Mouse (Mus musculus) myocyte (in vitro differentiated cells): ENCODE measurements around the gene Clasp1. TPM values are rescaled to one million over a fixed set of nuclear protein-coding genes. Genes with fewer than 3 reads are reported as not detected.

Source experiments
- H3K27me3 ChIP-seq: one replicate; pipeline ENCODE4 v1.6.1; 2011; ENCODE audit not compliant: control insufficient read depth, insufficient read depth, insufficient read length
- H3K36me3 ChIP-seq: one replicate; pipeline ENCODE4 v1.6.1; 2011; ENCODE audit not compliant: control insufficient read depth, insufficient read depth
- H3K4me2 ChIP-seq: one replicate; pipeline ENCODE4 v1.6.1; 2011; ENCODE audit warnings: low read depth, control low read depth
- H3K4me3 ChIP-seq: one replicate; pipeline ENCODE4 v1.5.1; 2011; ENCODE audit warnings: mild to moderate bottlenecking, control low read depth, moderate library complexity
- H3K79me2 ChIP-seq: one replicate; pipeline ENCODE4 v1.6.1; 2011; ENCODE audit not compliant: control insufficient read depth, insufficient read depth
- H3ac ChIP-seq: one replicate; pipeline ENCODE4 v1.6.1; 2011; ENCODE audit not compliant: control insufficient read depth, insufficient read length
- CEBPB ChIP-seq: IDR thresholded peaks from 2 replicates; pipeline ENCODE4 v1.6.1; 2011; ENCODE audit warnings: mild to moderate bottlenecking, moderate library complexity; ENCODE audit not compliant: poor library complexity, insufficient read depth, severe bottlenecking
- E2F4 ChIP-seq: IDR thresholded peaks from one replicate; pipeline ENCODE4 v1.6.1; 2011; ENCODE audit warnings: mild to moderate bottlenecking, control low read depth, moderate library complexity; ENCODE audit not compliant: insufficient read depth
- MAX ChIP-seq: IDR thresholded peaks from one replicate; pipeline ENCODE4 v1.6.1; 2011; ENCODE audit warnings: low read depth, mild to moderate bottlenecking, control low read depth
- MYOD1 ChIP-seq, 3 experiments: IDR thresholded peaks; one replicate each; pipeline ENCODE4 v1.6.1; 2011; ENCODE audit warnings: control low read depth in 2 of 3, low read depth in 2 of 3, mild to moderate bottlenecking in 2 of 3, moderate library complexity in 1 of 3; ENCODE audit not compliant: insufficient read length in 2 of 3, control insufficient read depth in 1 of 3
- MYOG ChIP-seq, 3 experiments: IDR thresholded peaks; one replicate each; pipeline ENCODE4 v1.6.1; 2011; ENCODE audit warnings: control low read depth in 2 of 3, low read depth in 2 of 3, mild to moderate bottlenecking in 2 of 3; ENCODE audit not compliant: insufficient read length in 2 of 3, control insufficient read depth in 1 of 3, insufficient read depth in 1 of 3
- POLR2A ChIP-seq: IDR thresholded peaks from one replicate; pipeline ENCODE4 v1.6.1; 2011; ENCODE audit warnings: low read depth, mild to moderate bottlenecking, control low read depth, moderate library complexity; ENCODE audit not compliant: insufficient read length
- POLR2AphosphoS2 ChIP-seq: IDR thresholded peaks from one replicate; pipeline ENCODE4 v1.6.1; 2011; ENCODE audit warnings: low read depth, control low read depth; ENCODE audit not compliant: insufficient read length
- REST ChIP-seq: IDR thresholded peaks from one replicate; pipeline ENCODE4 v1.6.1; 2011; ENCODE audit warnings: mild to moderate bottlenecking, control low read depth, moderate library complexity; ENCODE audit not compliant: insufficient read depth, insufficient read length
- SRF ChIP-seq: IDR thresholded peaks from one replicate; pipeline ENCODE4 v1.6.1; 2011; ENCODE audit warnings: low read depth; ENCODE audit not compliant: control insufficient read depth, insufficient read length
- TCF12 ChIP-seq: IDR thresholded peaks from one replicate; pipeline ENCODE4 v1.6.1; 2011; ENCODE audit warnings: mild to moderate bottlenecking, control low read depth; ENCODE audit not compliant: poor library complexity, insufficient read depth, severe bottlenecking
- TCF3 ChIP-seq: IDR thresholded peaks from one replicate; pipeline ENCODE4 v1.6.1; 2011; ENCODE audit warnings: low read depth, control low read depth; ENCODE audit not compliant: insufficient read length
- USF1 ChIP-seq: IDR thresholded peaks from one replicate; pipeline ENCODE4 v1.6.1; 2011; ENCODE audit warnings: low read depth, mild to moderate bottlenecking, control low read depth, moderate library complexity
- polyA plus RNA-seq: library from polyadenylated mRNA; unstranded; fragments of >200 nt; fragmentation: generic; extraction: Trizol; gene quantifications from one replicate; pipeline ENCODE4 v1.2.1, GENCODE M21; 2012; ENCODE audit warnings: missing spikeins

Clasp1 gene
- polyA plus RNA-seq, 1 experiment: 31.1 TPM

DNA sequence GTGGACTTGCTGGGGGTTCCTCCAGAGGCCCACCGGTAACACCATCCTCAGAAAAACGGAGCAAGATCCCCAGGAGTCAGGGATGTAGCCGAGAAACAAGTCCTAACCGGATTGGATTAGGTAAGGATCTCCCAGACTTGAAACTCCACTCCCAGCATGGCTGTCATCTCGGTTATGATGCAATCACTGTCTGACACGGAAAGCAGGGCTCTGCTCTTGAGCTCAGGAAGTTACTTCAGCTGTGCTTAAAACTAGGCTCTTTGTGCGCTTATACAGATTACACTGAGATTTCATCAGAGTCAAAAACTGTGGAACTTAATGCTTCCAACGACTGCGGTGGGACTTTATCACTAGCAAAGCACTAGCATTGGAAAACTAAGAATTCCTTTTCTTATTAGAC, 136.5 kb downstream of the Clasp1 start:
- Histone ChIP-seq H3K4me2 (no peak overlapping the region), H3K27me3 (no peaks in the 10 kb centered on the region), H3K36me3 (peaks cover 53% of the 10 kb centered on the region), H3K4me3 (no peak overlapping the region), H3ac (no peak overlapping the region), H3K79me2 (no peaks in the 10 kb centered on the region)
- no peak for TF ChIP-seq USF1
- TF ChIP-seq TCF3: no peak
- no peak for TF ChIP-seq POLR2A
- TF ChIP-seq MYOD1 (IDR thresholded peaks at IDR 0.05; ENCODE audit: control insufficient read depth in 1 of 3, insufficient read length in 2 of 3, low read depth in 2 of 3): no peak
- TF ChIP-seq E2F4: no peak
- no peak for TF ChIP-seq MYOG (IDR thresholded peaks at IDR 0.05; ENCODE audit: control insufficient read depth in 1 of 3, insufficient read depth in 1 of 3, insufficient read length in 2 of 3, low read depth in 2 of 3)
- peak; percentile 85; the same call in 1 of the 2 replicates for TF ChIP-seq CEBPB
- TF ChIP-seq SRF: no peak
- no peak for TF ChIP-seq POLR2AphosphoS2
- TF ChIP-seq MAX: peak; percentile 55

DNA sequence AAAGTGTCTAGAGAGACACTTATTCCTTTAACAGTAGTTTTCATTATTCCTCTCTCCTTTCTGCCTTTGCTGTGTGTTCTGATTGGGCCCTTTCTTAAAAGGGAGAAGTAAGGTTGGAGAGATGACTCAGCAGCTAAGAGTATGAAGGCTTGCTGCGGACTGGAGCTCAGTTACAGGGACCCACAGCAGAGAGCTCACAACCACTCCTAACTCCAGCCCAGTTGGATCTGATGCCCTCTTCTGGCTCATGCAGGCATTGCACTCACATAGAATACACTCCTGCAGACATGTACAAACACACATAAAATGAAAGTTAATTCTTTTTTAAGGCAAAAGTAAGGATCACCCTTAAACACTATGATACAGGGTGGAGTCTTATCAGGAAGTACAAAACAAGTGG, 140.4 kb downstream of the Clasp1 start:
- H3K36me3 ChIP-seq: peaks cover 72% of the 10 kb centered on the region
- no peak for TF ChIP-seq E2F4
- TF ChIP-seq USF1: no peak
- no peak for TF ChIP-seq TCF3
- TF ChIP-seq POLR2AphosphoS2: no peak
- TF ChIP-seq REST: no peak
- no peak for TF ChIP-seq TCF12
- no peak for TF ChIP-seq CEBPB
- no peak for TF ChIP-seq MAX
- no peak for TF ChIP-seq POLR2A
- no peak for TF ChIP-seq MYOD1 (IDR thresholded peaks at IDR 0.05; ENCODE audit: control insufficient read depth in 1 of 3, insufficient read length in 2 of 3, low read depth in 2 of 3)
- no peak for TF ChIP-seq MYOG (IDR thresholded peaks at IDR 0.05; ENCODE audit: control insufficient read depth in 1 of 3, insufficient read depth in 1 of 3, insufficient read length in 2 of 3, low read depth in 2 of 3)
- no peak for TF ChIP-seq SRF
- H3K27me3 ChIP-seq: no peaks in the 10 kb centered on the region
- H3ac ChIP-seq: no peak overlapping the region
- H3K4me3 ChIP-seq: no peak overlapping the region
- H3K79me2 ChIP-seq: no peaks in the 10 kb centered on the region
- H3K4me2 ChIP-seq: no peak overlapping the region

DNA sequence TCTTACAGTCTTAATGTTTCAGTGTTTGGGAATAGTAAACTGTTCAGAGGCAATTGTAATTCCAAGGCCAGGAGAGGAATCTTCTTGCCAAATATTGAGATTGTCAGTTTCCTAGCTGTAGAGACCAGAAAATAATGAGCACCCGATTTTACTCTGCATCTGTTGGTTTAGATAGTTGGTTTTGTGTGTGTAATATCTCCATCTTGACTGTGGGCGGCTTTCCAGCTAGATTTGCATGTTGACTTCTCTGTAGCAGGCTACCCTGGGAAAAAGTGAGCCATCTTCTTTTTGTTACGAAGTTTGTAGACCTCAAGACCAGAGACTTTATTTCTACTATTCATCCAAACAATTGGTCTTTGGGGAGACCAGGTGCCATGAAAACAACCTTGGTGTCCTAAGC, 142.4 kb downstream of the Clasp1 start:
- peaks cover 59% of the 10 kb centered on the region for H3K36me3 ChIP-seq
- no peak overlapping the region for H3ac ChIP-seq
- TF ChIP-seq CEBPB (no peak), POLR2A (no peak), MYOG (IDR thresholded peaks at IDR 0.05; ENCODE audit: control insufficient read depth in 1 of 3, insufficient read depth in 1 of 3, insufficient read length in 2 of 3, low read depth in 2 of 3) (no peak), POLR2AphosphoS2 (no peak), SRF (no peak), TCF3 (no peak), MYOD1 (IDR thresholded peaks at IDR 0.05; ENCODE audit: control insufficient read depth in 1 of 3, insufficient read length in 2 of 3, low read depth in 2 of 3) (no peak), E2F4 (no peak), USF1 (no peak), TCF12 (no peak), MAX (no peak), REST (no peak)
- no peak overlapping the region for H3K4me2 ChIP-seq
- no peaks in the 10 kb centered on the region for H3K27me3 ChIP-seq
- no peaks in the 10 kb centered on the region for H3K79me2 ChIP-seq
- H3K4me3 ChIP-seq: no peak overlapping the region

DNA sequence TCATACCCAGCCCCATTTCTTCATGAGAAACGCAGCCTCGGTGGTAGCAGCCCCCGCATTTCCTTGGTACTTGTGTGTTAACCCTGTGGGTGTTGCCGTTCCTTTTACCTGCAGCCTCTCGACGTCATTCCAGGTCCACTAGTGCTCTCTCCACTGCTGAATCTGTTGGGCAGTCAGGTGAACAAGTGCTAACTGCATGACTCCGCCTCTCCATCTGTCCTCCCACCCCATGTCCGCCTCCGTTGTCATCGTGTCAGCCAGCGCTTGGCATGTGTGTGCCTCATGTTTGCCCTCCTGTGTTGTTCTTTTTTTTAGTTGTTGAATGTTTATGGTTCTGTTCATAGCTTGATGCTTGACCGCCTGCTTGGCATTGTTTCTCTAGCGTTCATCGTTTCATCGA, 147.2 kb downstream of the Clasp1 start:
- TF ChIP-seq MYOG (IDR thresholded peaks at IDR 0.05; ENCODE audit: control insufficient read depth in 1 of 3, insufficient read depth in 1 of 3, insufficient read length in 2 of 3, low read depth in 2 of 3): no peak
- no peak for TF ChIP-seq POLR2A
- no peak for TF ChIP-seq SRF
- no peak for TF ChIP-seq MYOD1 (IDR thresholded peaks at IDR 0.05; ENCODE audit: control insufficient read depth in 1 of 3, insufficient read length in 2 of 3, low read depth in 2 of 3)
- no peak for TF ChIP-seq CEBPB
- no peaks in the 10 kb centered on the region for H3K79me2 ChIP-seq
- no peaks in the 10 kb centered on the region for H3K27me3 ChIP-seq
- H3K36me3 ChIP-seq: peaks cover 50% of the 10 kb centered on the region
- H3K4me3 ChIP-seq: no peak overlapping the region
- no peak overlapping the region for H3K4me2 ChIP-seq
- no peak overlapping the region for H3ac ChIP-seq

DNA sequence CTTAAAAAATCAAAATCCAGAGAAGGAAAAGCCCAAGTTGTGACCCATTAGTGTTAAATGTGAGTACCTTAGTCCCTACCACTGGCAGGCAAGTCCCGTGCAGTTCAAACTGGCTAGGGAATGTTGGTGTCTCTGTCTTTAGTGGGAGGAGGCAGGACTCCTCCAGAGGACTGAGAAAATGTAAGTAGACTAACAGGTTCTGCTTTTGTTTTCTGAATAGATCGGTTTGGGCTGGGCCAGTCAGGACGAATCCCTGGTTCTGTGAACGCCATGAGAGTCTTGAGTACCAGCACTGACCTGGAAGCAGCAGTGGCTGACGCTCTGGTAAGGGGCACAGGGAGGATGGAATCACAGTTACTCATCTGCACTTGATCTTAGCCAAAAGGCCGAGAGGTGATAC, 150.2 kb downstream of the Clasp1 start:
- no peak for TF ChIP-seq USF1
- no peak for TF ChIP-seq TCF12
- no peak for TF ChIP-seq SRF
- no peak for TF ChIP-seq POLR2A
- no peak for TF ChIP-seq MAX
- no peak for TF ChIP-seq MYOD1 (IDR thresholded peaks at IDR 0.05; ENCODE audit: control insufficient read depth in 1 of 3, insufficient read length in 2 of 3, low read depth in 2 of 3)
- no peak for TF ChIP-seq REST
- TF ChIP-seq CEBPB: no peak
- H3K4me3 ChIP-seq: no peak overlapping the region
- no peaks in the 10 kb centered on the region for H3K79me2 ChIP-seq
- peaks cover 55% of the 10 kb centered on the region for H3K36me3 ChIP-seq
- no peak overlapping the region for H3ac ChIP-seq
- no peak overlapping the region for H3K4me2 ChIP-seq
- no peaks in the 10 kb centered on the region for H3K27me3 ChIP-seq
